Mouse (Mus musculus): ENCODE data around the gene Fam193a. TPM values are rescaled to one million over a fixed set of nuclear protein-coding genes. Genes with fewer than 3 reads are reported as not detected.

The Fam193a gene
- total and polyA plus RNA-seq, 3 experiments = 10.9 to 317 (median 37.1) TPM

DNA sequence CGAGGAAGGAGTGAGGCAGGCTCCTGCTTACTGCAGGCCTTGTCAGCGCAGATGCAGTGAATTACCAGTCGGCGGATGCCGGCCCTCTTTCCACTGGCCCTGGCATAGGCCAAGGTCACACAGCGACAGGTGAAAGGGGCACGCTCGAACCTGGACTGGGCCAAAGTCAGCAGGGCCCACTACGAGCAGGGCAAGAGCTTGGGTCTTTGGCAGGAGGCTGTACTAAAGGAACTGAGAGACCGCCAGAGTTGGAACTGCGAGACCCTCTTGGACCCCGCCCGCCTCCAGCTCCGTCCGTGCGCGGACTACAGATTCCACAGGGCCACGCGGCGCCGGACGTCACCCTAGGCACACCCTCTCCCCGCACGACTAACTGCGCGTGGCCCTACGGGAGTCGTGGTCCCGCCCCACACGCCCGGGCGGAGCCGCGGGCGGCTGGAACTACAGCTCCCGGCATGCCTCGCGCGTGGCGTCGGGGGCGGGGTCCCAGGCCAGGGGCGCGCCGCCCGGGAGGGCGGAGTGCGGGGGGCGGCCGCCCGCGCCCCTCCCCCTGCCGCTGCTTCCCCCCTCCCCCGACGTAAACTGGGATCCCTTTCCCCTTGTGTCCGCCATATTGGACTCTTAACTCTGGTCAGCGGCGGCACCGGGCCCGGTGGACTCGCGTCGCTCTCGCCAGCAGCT lies at the start of gene Fam193a (continued):
- peak; percentile 81 for TF ChIP-seq NELFE (IDR thresholded peaks at IDR 0.05; ENCODE audit: low read depth, low read length)
- TF ChIP-seq JUND (IDR thresholded peaks at IDR 0.05; ENCODE audit: low read depth, low read length) = no peak
- peak; percentile 87 for TF ChIP-seq ZMIZ1 (IDR thresholded peaks at IDR 0.05; ENCODE audit: low read depth, low read length)
- no peak for TF ChIP-seq GATA1 (IDR thresholded peaks at IDR 0.05; ENCODE audit: low read depth, low read length)
- 0 out of 2 replicates have a peak, but pooled peaks have one; percentile 39 for TF ChIP-seq ETS1 (IDR thresholded peaks at IDR 0.05; ENCODE audit: low read depth, low read length)

- H3K9ac ChIP-seq (ENCODE audit: control insufficient read depth, low read depth, low read length, poor library complexity, severe bottlenecking) = no peak overlapping the region
- no peak overlapping the region for H3K27ac ChIP-seq (ENCODE audit: control insufficient read depth, low read depth, low read length)
- H3K4me3 ChIP-seq (ENCODE audit: control insufficient read depth in 1 of 2, insufficient read depth in 1 of 2, low read depth in 2 of 2, low read length in 2 of 2) = no peak overlapping the region
- DNase-seq (ENCODE audit: low read depth, low spot score) = no peak
- H3K79me2 ChIP-seq (ENCODE audit: control insufficient read depth, insufficient read depth, low read length, poor library complexity) = no peaks in the 10 kb centered on the region
- no peaks in the 10 kb centered on the region for H3K9me3 ChIP-seq (replicated peaks; ENCODE audit: insufficient read depth, low read length)
- H3K27me3 ChIP-seq (ENCODE audit: control insufficient read depth in 1 of 2, insufficient read depth in 2 of 2, low read length in 2 of 2) = peaks cover 5 to 8% of the 10 kb centered on the region in 2 experiments
- TF ChIP-seq ELF1 (IDR thresholded peaks at IDR 0.05; ENCODE audit: low read depth, low read length) = no peak
- no peaks in the 10 kb centered on the region for H3K4me1 ChIP-seq (ENCODE audit: control insufficient read depth in 1 of 2, insufficient read depth in 2 of 2, low read length in 2 of 2)
- H3K36me3 ChIP-seq (ENCODE audit: control insufficient read depth in 1 of 2, insufficient read depth in 2 of 2, low read length in 2 of 2) = no peaks in the 10 kb centered on the region
Observed at GRCm38 (mm10) chr5:34321236-34321635, 48.5 kb upstream of the Fam193a start.

DNA sequence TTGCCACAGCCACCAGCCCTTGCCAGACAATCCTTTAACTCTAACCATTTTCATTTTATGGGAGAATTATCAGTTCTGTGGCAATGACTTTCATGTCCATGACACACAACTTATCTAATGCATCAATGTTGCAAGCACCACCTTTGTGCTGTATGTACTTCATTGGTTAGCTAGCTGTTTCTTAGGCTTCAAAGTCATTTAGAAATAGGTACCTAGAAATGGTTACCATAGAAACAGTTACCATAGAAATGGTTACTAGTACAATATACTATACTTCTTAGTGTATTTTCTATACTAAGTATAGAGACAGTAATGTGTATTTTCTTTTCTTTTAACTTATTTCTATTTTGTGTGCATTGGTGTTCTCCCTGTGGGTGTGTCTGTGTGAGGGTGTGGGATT lies 44.4 kb upstream of the Fam193a start:
- Histone ChIP-seq H3K36me3 (ENCODE audit: control insufficient read depth in 1 of 2, insufficient read depth in 2 of 2, low read length in 2 of 2) (no peaks in the 10 kb centered on the region), H3K4me3 (ENCODE audit: control insufficient read depth in 1 of 2, insufficient read depth in 1 of 2, low read depth in 2 of 2, low read length in 2 of 2) (no peak overlapping the region), H3K79me2 (ENCODE audit: control insufficient read depth, insufficient read depth, low read length, poor library complexity) (no peaks in the 10 kb centered on the region), H3K9me3 (replicated peaks; ENCODE audit: insufficient read depth, low read length) (no peaks in the 10 kb centered on the region), H3K4me1 (ENCODE audit: control insufficient read depth in 1 of 2, insufficient read depth in 2 of 2, low read length in 2 of 2) (no peaks in the 10 kb centered on the region), H3K9ac (ENCODE audit: control insufficient read depth, low read depth, low read length, poor library complexity, severe bottlenecking) (no peak overlapping the region), H3K27ac (ENCODE audit: control insufficient read depth, low read depth, low read length) (no peak overlapping the region), H3K27me3 (ENCODE audit: control insufficient read depth in 1 of 2, insufficient read depth in 2 of 2, low read length in 2 of 2) (peaks cover 5 to 8% of the 10 kb centered on the region in 2 experiments)
- TF ChIP-seq USF1 (IDR thresholded peaks at IDR 0.05; ENCODE audit: low read depth, low read length) (no peak), CHD1 (IDR thresholded peaks at IDR 0.05; ENCODE audit: low read depth, low read length) (no peak), ZC3H11A (IDR thresholded peaks at IDR 0.05; ENCODE audit: low read depth, low read length) (no peak), EP300 (IDR thresholded peaks at IDR 0.05; ENCODE audit: low read depth in 1 of 2, low read length in 2 of 2) (no peak), JUND (IDR thresholded peaks at IDR 0.05; ENCODE audit: low read depth, low read length) (no peak), CTCF (IDR thresholded peaks at IDR 0.05 in 2 of 3, conservative IDR thresholded peaks at IDR 0.05 in 1 of 3; ENCODE audit: control insufficient read depth in 1 of 3, insufficient read depth in 1 of 3, low read depth in 2 of 3, low read length in 3 of 3, poor library complexity in 1 of 3, severe bottlenecking in 1 of 3) (no peak), RAD21 (IDR thresholded peaks at IDR 0.05; ENCODE audit: low read depth, low read length) (no peak), ETS1 (IDR thresholded peaks at IDR 0.05; ENCODE audit: low read depth, low read length) (no peak), MXI1 (IDR thresholded peaks at IDR 0.05; ENCODE audit: low read depth, low read length) (no peak)
- no peak for DNase-seq (ENCODE audit: low read depth, low spot score)

Measured in MEL (cell line).